Mouse (Mus musculus) hindbrain, postnatal 0 days (tissue): Measurements from ENCODE around the gene Bmp7. TPM values are rescaled to one million over a fixed set of nuclear protein-coding genes. Genes with fewer than 3 reads are reported as not detected.

Source experiments
- ATAC-seq: fragments of 200-750 bp; cut with Nextera tagmentation; 2 replicates; pipeline ENCODE4 v1.8.0; 2017; ENCODE audit warnings: mild to moderate bottlenecking, moderate TSS enrichment, moderate library complexity
- DNase-seq: peaks from one replicate; pipeline ENCODE4 v3.0.0-alpha.2; 2015; ENCODE audit warnings: low spot score
- H3K27ac ChIP-seq: fragments of 300-500 bp; sonication (generic); 2 replicates; pipeline ENCODE4 v1.5.1; 2014; ENCODE audit warnings: mild to moderate bottlenecking
- H3K27me3 ChIP-seq: fragments of 300-500 bp; sonication (generic); 2 replicates; pipeline ENCODE4 v1.6.1; 2014; ENCODE audit warnings: low read length, mixed read lengths; ENCODE audit not compliant: insufficient read depth
- H3K36me3 ChIP-seq: fragments of 300-500 bp; sonication (generic); 2 replicates; pipeline ENCODE4 v1.6.1; 2014; ENCODE audit warnings: low read length, mixed read lengths; ENCODE audit not compliant: insufficient read depth
- H3K4me1 ChIP-seq: fragments of 300-500 bp; sonication (generic); 2 replicates; pipeline ENCODE4 v1.6.1; 2014; ENCODE audit warnings: antibody characterized with exemption, low read length, mixed read lengths; ENCODE audit not compliant: insufficient read depth
- H3K4me2 ChIP-seq: fragments of 300-500 bp; sonication (generic); 2 replicates; pipeline ENCODE4 v1.6.1; 2014; ENCODE audit warnings: low read depth, mild to moderate bottlenecking, low read length, moderate library complexity, mixed read lengths
- H3K4me3 ChIP-seq: fragments of 300-500 bp; sonication (generic); 2 replicates; pipeline ENCODE4 v1.5.1; 2014; ENCODE audit warnings: low read length
- H3K9ac ChIP-seq: fragments of 300-500 bp; sonication (generic); replicated peaks from 2 replicates; pipeline ENCODE4 v1.6.1; 2014; ENCODE audit warnings: mild to moderate bottlenecking, low read length, moderate library complexity, mixed read lengths
- H3K9me3 ChIP-seq: fragments of 300-500 bp; sonication (generic); 2 replicates; pipeline ENCODE4 v1.6.1; 2016; ENCODE audit warnings: low read length, mixed read lengths
- CTCF ChIP-seq: IDR thresholded peaks from 2 replicates; pipeline ENCODE4 v1.5.1; 2016; ENCODE audit warnings: antibody characterized with exemption, control low read depth, low read depth
- WGBS: fragments of 180-500 bp; shearing (Covaris S2); extraction: QIAGEN DNeasy Blood & Tissue Kit; methylation state at CpG from one replicate; pipeline ENCODE4 v1.1.7; 2014; 5-methylcytosine and 5-hydroxymethylcytosine counted together
- polyA plus RNA-seq: library from polyadenylated mRNA; unstranded; fragments of >200 nt; fragmentation: Nextera tagmentation; extraction: Ambion mirVana; gene quantifications from 2 replicates; pipeline ENCODE4 v1.2.1, GENCODE M21; 2015
- total RNA-seq: library from RNA; depleted of rRNA; stranded (reverse); fragments of >200 nt; gene quantifications from 2 replicates; pipeline ENCODE4 v1.2.3, GENCODE M21; 2014; rRNA removed

Gene Bmp7
- total RNA-seq (24.1 and 25.1 TPM in 2 replicates), polyA plus RNA-seq (12.8 and 15.6 TPM in 2 replicates)

DNA sequence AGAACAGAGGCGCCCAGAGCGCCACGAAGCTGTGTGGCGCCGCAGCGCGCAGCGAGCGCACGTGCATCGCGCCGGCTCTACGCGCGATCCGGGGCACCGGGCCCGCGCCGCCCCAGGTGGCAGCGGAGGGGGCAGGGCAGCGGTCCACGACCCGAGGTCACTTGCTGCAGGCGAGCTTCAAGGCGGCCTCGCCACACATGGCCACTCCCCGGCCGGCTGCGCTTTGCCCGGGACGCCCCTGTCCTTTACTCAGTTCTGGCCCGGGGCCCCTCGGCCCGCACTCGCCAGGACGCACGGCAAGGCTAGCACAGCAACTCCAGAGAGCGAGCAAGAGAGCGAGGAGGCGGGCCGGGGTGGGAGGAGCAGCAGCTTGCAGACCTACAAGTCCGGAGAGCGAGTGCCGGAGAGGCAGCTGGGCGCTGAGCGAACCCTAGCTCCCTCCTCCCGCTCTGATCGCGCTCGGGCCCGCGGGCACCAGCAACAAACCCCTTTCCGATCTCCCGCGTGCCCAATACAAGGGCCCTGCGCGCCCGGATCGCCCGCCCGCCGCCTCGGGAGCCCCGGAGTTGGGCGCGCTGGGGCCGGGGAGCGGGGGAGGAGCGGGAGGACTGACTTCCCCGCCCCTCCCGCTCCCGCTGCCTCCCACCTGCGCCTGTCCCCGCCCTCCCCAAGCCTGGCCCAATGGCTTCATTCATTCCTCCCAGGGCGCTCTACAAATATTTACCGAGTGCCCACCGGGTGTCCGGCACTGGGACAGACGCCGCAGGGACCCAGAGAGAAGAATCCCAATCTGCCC is at the start of gene Bmp7:
Bmp7 (minus strand) TSS at position 319 of the 796 bp plus-strand sequence.
- peak; percentile 69 for ATAC-seq
- Histone ChIP-seq H3K9me3 (no peaks in the 10 kb centered on the region), H3K9ac (peak within 1 kb of the TSS; percentile 43), H3K27me3 (peaks cover 55% of the 10 kb centered on the region), H3K4me1 (no peaks in the 10 kb centered on the region), H3K27ac (peak within 1 kb of the TSS; percentile 67; the same call in 1 of the 2 replicates), H3K4me2 (peak within 1 kb of the TSS; percentile 85), H3K4me3 (peak within 1 kb of the TSS; percentile 49), H3K36me3 (no peaks in the 10 kb centered on the region)
- peak; percentile 62 for DNase-seq
- TF ChIP-seq CTCF, result no peak
- under 1% methylated on average over 72 of the region's 82 CpGs for WGBS

DNA sequence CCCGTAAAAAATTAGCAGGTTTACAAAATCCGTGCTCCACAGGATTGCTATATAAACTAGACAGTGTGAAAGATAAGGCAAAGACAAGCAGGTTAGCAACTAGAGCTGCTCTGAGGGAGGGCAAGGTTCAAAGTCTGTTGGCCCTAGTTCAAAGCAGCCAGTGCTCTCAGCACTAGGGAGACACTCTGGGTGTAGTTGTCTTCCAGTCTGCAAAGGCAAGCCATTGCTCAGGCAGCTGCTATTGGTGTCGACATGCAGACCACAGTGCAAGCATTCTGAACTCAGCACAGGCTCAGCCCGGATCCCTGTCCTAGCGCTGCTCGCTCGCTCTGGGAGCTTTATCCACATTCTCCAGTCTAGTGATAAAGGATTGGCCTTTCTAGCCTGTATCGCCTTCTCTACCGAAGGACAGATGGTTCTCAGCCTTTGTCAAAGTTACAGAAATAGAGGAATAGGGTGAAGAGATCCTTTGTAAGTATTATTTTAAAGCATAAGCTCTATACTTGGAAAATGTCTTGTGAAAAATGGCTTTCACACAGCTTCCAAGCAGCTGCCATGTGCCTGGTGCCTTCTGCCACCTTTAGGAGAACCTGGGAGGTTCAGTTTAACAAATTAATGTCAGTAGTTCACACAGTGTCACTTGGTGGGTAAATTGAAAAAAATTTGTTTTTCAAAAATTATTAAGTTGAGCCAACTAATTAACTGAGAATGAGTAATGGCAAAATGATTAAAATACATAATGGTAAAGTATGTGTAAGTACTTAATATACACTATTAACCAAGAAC is 42.8 kb upstream of the Bmp7 start:
- ATAC-seq, result no peak
- peak; percentile 56 for TF ChIP-seq CTCF
- Histone ChIP-seq H3K9ac (no peak overlapping the region), H3K9me3 (no peaks in the 10 kb centered on the region), H3K4me1 (no peaks in the 10 kb centered on the region), H3K4me2 (no peak overlapping the region), H3K27me3 (no peaks in the 10 kb centered on the region), H3K27ac (no peak overlapping the region), H3K36me3 (no peaks in the 10 kb centered on the region), H3K4me3 (no peak overlapping the region)
- peak; percentile 47 for DNase-seq
- WGBS, result 75% methylated on average over 9 of the region's 9 CpGs

DNA sequence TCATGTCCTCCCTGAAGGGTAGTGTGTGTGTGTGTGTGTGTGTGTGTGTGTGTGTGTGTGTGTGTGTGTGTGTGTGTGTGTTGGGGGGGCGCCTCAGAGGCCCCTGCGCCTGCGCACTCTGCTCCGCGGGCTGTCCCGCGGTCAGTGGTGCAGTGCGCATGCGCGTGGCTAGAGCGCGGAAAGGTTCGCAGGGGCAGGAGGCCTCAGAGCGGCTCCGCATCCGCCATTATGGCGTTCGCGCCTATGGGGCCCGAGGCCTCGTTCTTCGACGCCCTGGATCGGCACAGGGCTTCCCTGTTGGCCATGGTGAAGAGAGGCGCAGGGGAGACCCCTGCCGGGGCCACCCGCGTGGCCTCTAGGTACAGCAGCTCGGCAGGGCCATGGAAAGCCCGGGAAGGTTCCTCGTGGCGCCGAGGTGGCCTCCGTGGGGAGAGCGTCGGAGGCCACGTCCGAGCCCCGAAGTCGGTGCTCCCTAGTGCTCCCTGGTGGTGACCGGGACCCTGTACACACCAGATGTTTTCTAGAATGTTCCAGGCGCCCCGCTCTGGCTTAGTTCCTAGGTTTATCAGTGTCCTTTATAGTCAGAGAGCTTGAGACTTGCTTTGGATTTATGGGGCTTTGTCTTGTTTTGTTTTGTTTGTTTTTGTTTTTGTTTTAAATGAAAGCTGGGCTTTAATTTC is 39.7 kb upstream of the Bmp7 start:
- H3K9me3 ChIP-seq, result no peaks in the 10 kb centered on the region
- no peak for DNase-seq
- H3K4me3 ChIP-seq, result no peak overlapping the region
- no peak overlapping the region for H3K27ac ChIP-seq
- no peak overlapping the region for H3K4me2 ChIP-seq
- peaks cover 8% of the 10 kb centered on the region; the same call in 1 of the 2 replicates for H3K4me1 ChIP-seq
- ATAC-seq, result no peak
- 94% methylated on average over 43 of the region's 43 CpGs for WGBS
- no peak overlapping the region for H3K9ac ChIP-seq
- H3K27me3 ChIP-seq, result no peaks in the 10 kb centered on the region
- no peaks in the 10 kb centered on the region for H3K36me3 ChIP-seq
- no peak for TF ChIP-seq CTCF

- ATAC-seq (peak; percentile 66), DNase-seq (peak; percentile 42)
- no peak for TF ChIP-seq CTCF
- Histone ChIP-seq H3K4me2 (0 out of 2 replicates have a peak overlapping the region, but pooled peaks have one; percentile 16), H3K9me3 (no peaks in the 10 kb centered on the region), H3K36me3 (no peaks in the 10 kb centered on the region), H3K4me3 (no peak overlapping the region), H3K4me1 (peaks cover 8% of the 10 kb centered on the region; the same call in 1 of the 2 replicates), H3K27me3 (no peaks in the 10 kb centered on the region), H3K9ac (no peak overlapping the region), H3K27ac (no peak overlapping the region)
- 49% methylated on average over 4 of the region's 4 CpGs for WGBS
Observed at GRCm38 (mm10) chr2:172978131-172978633, 38.1 kb upstream of the Bmp7 start.

- Histone ChIP-seq H3K27me3 (no peaks in the 10 kb centered on the region), H3K4me1 (peaks cover 8% of the 10 kb centered on the region; the same call in 1 of the 2 replicates), H3K4me3 (no peak within 1 kb of the TSS), H3K36me3 (no peaks in the 10 kb centered on the region), H3K4me2 (peak within 1 kb of the TSS; percentile 16), H3K9me3 (no peaks in the 10 kb centered on the region), H3K9ac (no peak within 1 kb of the TSS), H3K27ac (no peak within 1 kb of the TSS)
- 16% methylated on average over 14 of the region's 14 CpGs for WGBS
- DNase-seq (no peak), ATAC-seq (no peak)
- TF ChIP-seq CTCF, result no peak
Observed at GRCm38 (mm10) chr2:172977409-172978130, 37.4 kb upstream of the Bmp7 start, which contains the start of gene Spo11. Gene Spo11, plus strand, starts transcription at chr2:172977700.
